ENCODE assay signal across 27 mouse cellular contexts in genomic region chr8:75151743-75152142, GRCm38 (mm10).
"Had no signal": no experiment of that assay in that cellular context is flagged by ENCODE, and none has a peak within 500 bp of the region (broad histone marks: within the 10 kb centered on the region; RNA-seq: fewer than 3 reads in every experiment).

No protein-coding gene starts in this region.

- DNase-seq: heart, postnatal 10 days; heart, postnatal 14 days; heart, postnatal 36 days; heart, postnatal 4 days; kidney, postnatal 10 days; kidney, postnatal 14 days; kidney, postnatal 4 days; layer of hippocampus, adult 9-11 months; layer of hippocampus, postnatal 36 days had no signal

- H3K9ac ChIP-seq: heart, embryonic 12.5 days; heart, embryonic 13.5 days; heart, embryonic 15.5 days; hindbrain, embryonic 12.5 days; hindbrain, embryonic 13.5 days; hindbrain, embryonic 14.5 days; hindbrain, embryonic 15.5 days; intestine, embryonic 15.5 days; kidney, embryonic 15.5 days had no signal

- H3K4me1 ChIP-seq: heart, embryonic 12.5 days; heart, embryonic 13.5 days; heart, embryonic 15.5 days; hindbrain, embryonic 10.5 days; hindbrain, embryonic 12.5 days; hindbrain, embryonic 13.5 days; hindbrain, embryonic 15.5 days; kidney, embryonic 15.5 days had no signal

- H3K4me3 ChIP-seq: heart, embryonic 12.5 days; heart, embryonic 13.5 days; heart, embryonic 15.5 days; hindbrain, embryonic 10.5 days; hindbrain, embryonic 12.5 days; hindbrain, embryonic 13.5 days; hindbrain, embryonic 15.5 days; intestine, embryonic 15.5 days; kidney, embryonic 15.5 days; layer of hippocampus, adult 2 months; left cerebral cortex, adult 2 months had no signal

- H3K9me3 ChIP-seq: heart, embryonic 12.5 days; heart, embryonic 13.5 days; heart, embryonic 15.5 days; hindbrain, embryonic 10.5 days; hindbrain, embryonic 12.5 days; hindbrain, embryonic 13.5 days; hindbrain, embryonic 15.5 days; intestine, embryonic 15.5 days; kidney, embryonic 15.5 days had no signal

- H3K4me2 ChIP-seq: heart, embryonic 11.5 days; heart, embryonic 12.5 days; heart, embryonic 13.5 days; heart, embryonic 15.5 days; hindbrain, embryonic 12.5 days; hindbrain, embryonic 13.5 days; hindbrain, embryonic 14.5 days; hindbrain, embryonic 15.5 days; intestine, embryonic 15.5 days; kidney, embryonic 15.5 days had no signal

- H3K27me3 ChIP-seq: heart, embryonic 12.5 days; heart, embryonic 15.5 days; hindbrain, embryonic 12.5 days; hindbrain, embryonic 13.5 days; hindbrain, embryonic 15.5 days; intestine, embryonic 15.5 days; kidney, embryonic 15.5 days had no signal

- ATAC-seq: hindbrain, postnatal 0 days; inflammation-experienced regulatory T-cells, adult 6 months; intestine, embryonic 15.5 days; intestine, embryonic 16.5 days; intestine, postnatal 0 days had no signal

- H3K27ac ChIP-seq: heart, embryonic 13.5 days; heart, embryonic 15.5 days; hindbrain, embryonic 10.5 days; hindbrain, embryonic 12.5 days; hindbrain, embryonic 13.5 days; hindbrain, embryonic 14.5 days; hindbrain, embryonic 15.5 days; hindbrain, postnatal 0 days; intestine, embryonic 15.5 days; kidney, embryonic 15.5 days; kidney, postnatal 0 days; layer of hippocampus, adult 2 months had no signal

- H3K36me3 ChIP-seq: heart, embryonic 12.5 days; heart, embryonic 13.5 days; heart, embryonic 15.5 days; hindbrain, embryonic 10.5 days; hindbrain, embryonic 12.5 days; hindbrain, embryonic 13.5 days; hindbrain, embryonic 15.5 days; intestine, embryonic 15.5 days; kidney, embryonic 15.5 days had no signal
